Mouse (Mus musculus) cerebellum, adult 18-20 months (tissue): ENCODE results near the gene Gm42421.

Source experiments
- DNase-seq, 2 experiments: peaks; one replicate each; pipeline ENCODE4 v3.0.0; 2021

Gene Gm42421

GRCm38 (mm10) chr5:143927875-143928274 lies at the start of gene Gm42421:
Gm42421 (plus strand) TSS chr5:143928175.
- DNase-seq, result no peak

DNA sequence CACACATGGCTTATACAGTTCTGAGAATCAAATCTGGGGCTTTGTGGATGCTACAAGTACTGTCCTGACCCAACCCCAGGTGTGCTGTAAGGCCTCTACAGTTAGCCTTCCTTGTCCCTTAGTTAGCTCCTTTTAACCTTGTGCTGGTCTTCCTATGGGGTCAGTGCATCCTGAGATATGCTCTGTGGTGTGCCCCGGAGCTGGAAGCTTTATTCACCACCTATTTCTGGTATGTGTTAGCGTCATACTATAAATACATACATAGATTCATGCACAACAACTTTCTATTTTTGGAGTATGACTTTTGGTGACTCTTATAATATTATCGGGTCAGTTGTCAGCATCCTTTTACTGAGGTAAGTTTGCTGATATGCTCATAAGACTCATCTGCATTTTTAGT lies 42.7 kb upstream of the Gm42421 start:
- no peak for DNase-seq

DNA sequence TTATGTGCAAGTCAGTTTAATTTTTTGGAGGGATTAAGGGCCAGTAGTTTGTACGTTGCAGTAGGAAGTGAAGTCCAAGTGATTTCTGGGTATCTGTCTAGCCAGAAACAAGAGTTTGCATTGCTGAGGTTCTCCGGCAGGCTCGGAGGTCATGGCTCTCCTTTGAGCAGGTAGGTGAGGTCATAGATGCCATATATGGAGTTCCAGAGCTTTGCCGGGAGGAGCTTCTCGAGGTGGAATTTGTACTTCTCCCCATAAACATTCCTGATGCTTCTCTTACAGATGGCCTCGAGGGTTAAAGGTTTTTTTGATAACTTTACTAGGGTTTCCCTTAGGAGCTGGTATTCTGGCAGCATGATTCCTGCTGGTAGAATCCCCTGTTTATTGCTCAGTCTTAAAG lies 37.2 kb upstream of the Gm42421 start:
- DNase-seq, result no peak

- DNase-seq, result no peak
Measured at GRCm38 (mm10) chr5:143892255-143892886, 35.6 kb upstream of the Gm42421 start.

DNA sequence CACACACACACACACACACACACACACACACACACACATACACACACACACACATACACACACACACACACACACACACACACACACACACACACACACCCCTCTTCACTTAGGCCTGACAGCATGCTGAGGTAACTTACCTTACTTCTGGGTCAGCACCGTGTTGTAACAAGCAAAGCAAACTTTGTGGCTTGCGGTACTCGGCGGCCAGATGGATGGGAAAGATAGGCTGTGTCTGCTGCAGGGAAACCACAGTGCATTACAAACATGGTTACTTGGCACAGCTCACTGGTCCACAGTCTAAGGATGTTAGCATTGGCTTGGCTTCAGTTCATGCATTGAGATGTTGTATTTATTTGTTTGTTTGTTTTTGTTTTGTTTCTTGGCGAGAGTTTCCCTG lies 34.6 kb upstream of the Gm42421 start:
- no peak for DNase-seq

GRCm38 (mm10) chr5:143897635-143898330 lies 30.2 kb upstream of the Gm42421 start, which contains the start of gene Ankrd61:
Ankrd61 (minus strand) TSS chr5:143897685.
- DNase-seq, result no peak

GRCm38 (mm10) chr5:143902111-143902510 lies 25.9 kb upstream of the Gm42421 start:
- peak in 1 of 2 experiments; percentile 13 for DNase-seq

GRCm38 (mm10) chr5:143903813-143904212 lies 24.2 kb upstream of the Gm42421 start:
- no peak for DNase-seq

GRCm38 (mm10) chr5:143906429-143906828 lies 21.5 kb upstream of the Gm42421 start:
- no peak for DNase-seq

- no peak for DNase-seq
Measured at GRCm38 (mm10) chr5:143908926-143909325, 19.0 kb upstream of the Gm42421 start.

GRCm38 (mm10) chr5:143909417-143910400 lies 18.3 kb upstream of the Gm42421 start, which contains the start of the genes Aimp2 and Pms2:
Aimp2 (minus strand) TSS chr5:143909847.
Pms2 (plus strand) TSS chr5:143909964.
- DNase-seq, result peak; percentile 95 to 98

GRCm38 (mm10) chr5:143916221-143916620 lies 11.8 kb upstream of the Gm42421 start:
- DNase-seq, result no peak

DNA sequence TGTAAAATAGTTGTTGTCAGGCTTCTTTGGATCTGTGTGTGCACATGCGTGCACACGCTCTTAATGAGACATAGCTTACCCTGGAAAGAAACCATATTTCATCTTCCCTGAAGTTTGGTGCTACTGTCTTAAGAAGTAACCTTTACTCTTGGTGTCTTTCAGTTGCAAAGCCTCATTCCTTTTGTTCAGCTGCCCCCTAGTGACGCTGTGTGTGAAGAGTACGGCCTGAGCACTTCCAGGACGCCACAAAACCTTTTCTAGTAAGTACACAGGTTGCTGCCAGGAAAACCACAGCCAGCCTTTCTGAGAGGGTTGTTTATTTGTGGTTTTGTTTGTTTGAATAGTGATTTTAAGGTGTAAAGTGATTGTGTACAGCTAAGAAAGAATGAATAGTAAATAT lies 10.6 kb upstream of the Gm42421 start:
- peak; percentile 27 to 29 for DNase-seq

GRCm38 (mm10) chr5:143918120-143918519 lies 9.9 kb upstream of the Gm42421 start:
- no peak for DNase-seq

DNA sequence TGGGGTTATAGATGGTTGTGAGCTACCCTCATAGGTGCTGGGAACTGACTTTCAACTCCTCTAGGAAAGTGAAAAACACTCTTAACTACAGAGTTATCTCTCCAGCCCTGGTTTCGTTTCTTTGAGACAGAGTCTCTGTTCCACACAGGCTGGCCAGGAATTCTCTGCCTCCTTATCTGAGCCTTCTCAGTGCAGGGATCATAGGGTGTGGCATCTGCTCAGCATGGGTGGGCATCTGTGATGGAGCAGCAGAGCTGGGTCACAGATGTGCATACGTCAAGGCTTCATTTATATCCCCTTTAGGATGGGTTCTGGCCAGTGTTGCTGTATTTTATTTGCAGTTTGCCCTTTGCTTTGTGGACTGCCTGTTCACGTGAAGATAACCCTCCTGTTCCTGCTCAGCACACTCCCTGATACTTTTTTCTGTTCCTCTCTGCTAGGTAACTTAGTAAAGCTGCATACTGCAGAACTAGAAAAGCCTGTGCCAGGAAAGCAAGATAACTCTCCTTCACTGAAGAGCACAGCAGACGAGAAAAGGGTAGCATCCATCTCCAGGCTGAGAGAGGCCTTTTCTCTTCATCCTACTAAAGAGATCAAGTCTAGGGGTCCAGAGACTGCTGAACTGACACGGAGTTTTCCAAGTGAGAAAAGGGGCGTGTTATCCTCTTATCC lies 3.1 kb upstream of the Gm42421 start:
- DNase-seq, result no peak

DNA sequence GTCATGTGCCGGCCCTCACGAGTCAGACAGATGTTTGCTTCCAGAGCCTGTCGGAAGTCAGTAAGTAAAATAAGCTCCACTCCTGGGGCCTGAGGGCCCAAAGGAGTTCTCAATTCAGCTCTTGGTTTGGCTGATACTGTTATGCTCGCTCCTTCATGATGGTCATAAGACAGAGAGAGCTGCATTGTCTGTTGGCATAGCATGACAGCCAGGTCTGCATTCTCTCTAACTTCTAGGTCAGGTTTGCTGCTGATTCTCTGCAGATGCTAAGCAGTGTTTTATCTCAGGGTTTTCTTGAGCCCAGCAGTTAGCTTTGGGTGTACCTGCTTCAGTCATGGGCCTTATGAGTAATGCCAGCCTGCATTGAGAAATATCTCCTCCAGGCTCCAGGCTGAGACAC lies 1.3 kb downstream of the Gm42421 start:
- no peak for DNase-seq

GRCm38 (mm10) chr5:143930656-143931055 lies 2.7 kb downstream of the Gm42421 start:
- no peak for DNase-seq

DNA sequence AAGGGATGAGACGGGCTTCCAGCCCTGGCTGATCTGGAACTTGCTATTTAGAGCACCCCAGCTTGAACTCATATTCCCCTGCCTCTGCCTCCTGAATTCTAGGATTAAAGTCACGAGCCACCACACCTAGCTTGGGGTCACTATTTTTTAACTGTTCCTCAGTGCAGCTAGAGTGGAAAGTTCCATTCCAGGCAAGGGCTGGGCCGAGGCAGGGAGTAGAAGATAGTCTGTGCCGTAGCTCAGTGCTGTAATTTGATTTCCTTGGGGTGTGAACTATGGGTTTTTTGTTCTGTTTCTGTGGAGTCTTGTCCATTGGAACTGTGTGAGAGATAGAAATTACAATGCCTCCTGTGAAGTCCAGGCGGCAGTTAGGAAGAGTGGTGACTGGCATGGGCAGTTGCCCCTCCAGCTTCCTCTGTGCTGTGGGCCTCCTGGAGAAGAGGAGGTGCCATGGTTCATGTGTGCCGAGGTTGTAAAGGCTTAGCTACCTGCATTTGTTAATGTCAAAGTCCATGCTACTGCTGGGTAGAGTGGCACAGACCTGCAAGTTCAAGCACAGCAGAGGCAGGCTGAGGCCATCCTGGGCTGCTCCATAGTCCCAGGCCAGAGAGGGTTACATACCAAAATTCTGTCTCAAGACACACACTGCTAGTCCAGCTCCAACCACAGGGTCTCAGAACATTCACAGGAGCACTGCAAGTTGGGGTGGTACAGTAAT lies 4.0 kb downstream of the Gm42421 start:
- DNase-seq, result no peak

- peak in 1 of 2 experiments; percentile 15 for DNase-seq
Measured at GRCm38 (mm10) chr5:143932831-143933230, 4.9 kb downstream of the Gm42421 start, which contains the start of gene Rsph10b. Rsph10b (plus strand) TSS chr5:143933035.

DNA sequence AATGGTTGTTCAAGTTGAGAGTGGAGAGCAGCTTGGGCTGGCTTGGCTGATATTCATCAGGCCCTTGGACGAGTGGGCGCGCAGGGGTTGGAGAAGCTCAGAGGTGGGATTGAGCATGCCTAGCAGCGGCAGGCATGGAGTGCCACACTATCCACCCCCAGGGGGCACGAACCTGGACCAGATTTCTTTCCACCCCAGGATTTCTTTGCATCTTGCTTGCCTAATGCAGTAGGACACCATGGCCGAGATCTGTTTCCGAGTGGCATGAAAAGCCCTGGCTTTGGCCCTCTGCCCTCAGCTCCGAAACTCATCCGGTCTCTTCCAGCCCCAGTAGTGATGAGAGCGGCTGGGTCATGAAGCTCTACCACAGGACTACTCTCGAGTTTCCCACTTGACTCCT lies 5.4 kb downstream of the Gm42421 start:
- no peak for DNase-seq

DNA sequence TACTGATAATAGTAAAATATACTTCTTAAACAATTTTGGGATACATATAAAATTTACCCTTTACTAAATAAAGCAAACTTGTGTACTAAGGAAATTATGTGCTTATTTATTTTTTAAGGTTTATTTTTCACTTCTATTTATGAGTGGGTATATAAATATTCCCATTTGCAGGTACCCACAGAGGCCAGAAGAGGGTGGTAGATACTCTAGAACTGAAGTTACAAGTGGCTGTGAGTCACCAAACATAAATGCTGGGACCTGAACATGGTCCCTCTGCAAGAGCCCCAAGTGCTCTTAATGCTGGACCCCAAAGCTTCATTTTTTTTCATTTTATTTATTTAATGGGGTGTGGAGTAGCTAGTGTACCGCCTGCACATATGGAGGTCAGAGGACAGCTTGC lies 5.9 kb downstream of the Gm42421 start:
- DNase-seq, result no peak

GRCm38 (mm10) chr5:143936156-143936555 lies 8.2 kb downstream of the Gm42421 start:
- no peak for DNase-seq
